Mouse (Mus musculus): Measurements from ENCODE around the gene Prdm1. TPM values are rescaled to one million over a fixed set of nuclear protein-coding genes. Genes with fewer than 3 reads are reported as not detected.

The Prdm1 gene
- polyA plus RNA-seq, 1 experiment from 2014 or later = 3.2 TPM

DNA sequence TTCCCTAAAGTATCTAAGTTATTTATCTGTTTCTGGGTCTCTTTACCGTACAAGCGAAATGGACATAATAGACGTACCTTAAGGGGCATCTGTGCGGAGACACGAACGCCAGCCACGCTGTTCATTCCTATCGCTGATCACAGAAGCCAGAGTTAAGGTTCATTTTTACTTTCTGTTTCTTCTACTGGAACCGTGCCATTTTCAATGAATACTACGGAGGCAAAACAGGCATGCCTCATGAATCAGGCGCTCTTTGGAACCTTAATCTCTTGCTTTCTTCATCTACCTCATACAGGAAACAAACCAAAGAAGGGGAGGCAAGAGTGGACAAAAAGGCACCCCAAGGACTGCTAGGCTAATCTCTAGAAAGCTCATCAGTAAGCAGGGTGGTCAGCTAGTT is 100.9 kb downstream of the Prdm1 start:
- Histone ChIP-seq H3K4me1 (ENCODE audit: insufficient read depth, low read depth, low read length) (no peaks in the 10 kb centered on the region; the same call in 1 of the 2 replicates), H3K27ac (ENCODE audit: low read length) (peak overlapping the region; percentile 22; the same call in 1 of the 2 replicates), H3K27me3 (replicated peaks; ENCODE audit: insufficient read depth, low read length) (no peaks in the 10 kb centered on the region), H3K9ac (replicated peaks; ENCODE audit: low read depth) (no peak overlapping the region), H3K4me3 (ENCODE audit: low read depth, low read length) (no peak overlapping the region), H3K4me2 (replicated peaks; ENCODE audit: low read depth, low read length) (no peak overlapping the region), H3K36me3 (ENCODE audit: insufficient read depth, low read length) (no peaks in the 10 kb centered on the region), H3K9me3 (ENCODE audit: low read length) (no peaks in the 10 kb centered on the region)
- ATAC-seq (no peak), DNase-seq (ENCODE audit: low spot score) (no peak)
- WGBS = 87% methylated on average over 11 of the region's 11 CpGs
- no peak for TF ChIP-seq EP300 (IDR thresholded peaks at IDR 0.05)
- no peak for TF ChIP-seq CTCF (IDR thresholded peaks at IDR 0.05)

DNA sequence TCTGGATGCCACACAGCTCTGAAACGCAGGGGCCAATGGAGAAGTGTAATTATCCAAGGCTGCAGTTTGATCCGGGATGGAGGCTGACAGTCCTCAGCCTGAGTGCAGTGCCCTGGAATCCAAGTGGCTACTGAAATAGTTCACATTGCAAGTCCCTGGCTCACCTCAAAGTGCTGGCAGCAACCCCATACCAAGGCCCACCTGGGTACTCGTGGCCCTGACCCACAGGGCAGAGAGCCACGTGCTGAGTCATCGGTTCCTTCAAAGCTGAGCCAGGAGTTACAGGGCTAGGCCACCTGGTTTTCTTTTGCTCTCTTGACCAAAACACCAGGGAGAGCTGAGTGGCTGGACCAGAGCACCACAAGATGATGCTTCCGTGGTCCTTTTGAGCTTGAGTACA is 103.3 kb downstream of the Prdm1 start:
- TF ChIP-seq CTCF (IDR thresholded peaks at IDR 0.05) = no peak
- TF ChIP-seq EP300 (IDR thresholded peaks at IDR 0.05) = no peak
- no peak for ATAC-seq
- no peaks in the 10 kb centered on the region for H3K4me1 ChIP-seq (ENCODE audit: insufficient read depth, low read depth, low read length)
- no peak overlapping the region for H3K27ac ChIP-seq (ENCODE audit: low read length)
- no peaks in the 10 kb centered on the region for H3K36me3 ChIP-seq (ENCODE audit: insufficient read depth, low read length)
- no peak overlapping the region for H3K9ac ChIP-seq (replicated peaks; ENCODE audit: low read depth)
- WGBS = 55% methylated on average over 6 of the region's 6 CpGs
- H3K9me3 ChIP-seq (ENCODE audit: low read length) = no peaks in the 10 kb centered on the region
- no peak overlapping the region for H3K4me3 ChIP-seq (ENCODE audit: low read depth, low read length)
- no peak overlapping the region for H3K4me2 ChIP-seq (replicated peaks; ENCODE audit: low read depth, low read length)
- peak; percentile 32 for DNase-seq (ENCODE audit: low spot score)
- H3K27me3 ChIP-seq (replicated peaks; ENCODE audit: insufficient read depth, low read length) = no peaks in the 10 kb centered on the region

DNA sequence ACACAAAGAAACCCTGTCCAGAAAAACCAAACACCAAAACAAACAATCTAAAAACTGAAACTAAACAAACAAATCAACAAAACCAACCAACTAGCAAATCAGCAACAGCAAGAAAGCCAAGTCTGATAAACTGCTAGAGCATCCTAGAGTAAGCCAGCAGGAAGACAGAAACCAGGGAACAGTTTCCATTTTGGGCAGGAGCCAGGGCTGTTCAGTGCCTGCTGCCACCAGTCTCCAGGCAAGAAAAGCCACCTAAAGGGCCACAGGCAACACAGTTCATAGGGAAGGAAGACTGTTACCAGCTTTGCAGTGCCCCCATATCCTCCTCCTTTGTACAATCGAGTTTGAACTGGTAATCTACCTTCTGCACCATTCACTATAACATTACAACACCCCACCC is 106.4 kb downstream of the Prdm1 start:
- Histone ChIP-seq H3K36me3 (ENCODE audit: insufficient read depth, low read length) (no peaks in the 10 kb centered on the region), H3K4me1 (ENCODE audit: insufficient read depth, low read depth, low read length) (no peaks in the 10 kb centered on the region), H3K9ac (replicated peaks; ENCODE audit: low read depth) (no peak overlapping the region), H3K27me3 (replicated peaks; ENCODE audit: insufficient read depth, low read length) (no peaks in the 10 kb centered on the region), H3K27ac (ENCODE audit: low read length) (no peak overlapping the region), H3K9me3 (ENCODE audit: low read length) (no peaks in the 10 kb centered on the region), H3K4me3 (ENCODE audit: low read depth, low read length) (no peak overlapping the region), H3K4me2 (replicated peaks; ENCODE audit: low read depth, low read length) (no peak overlapping the region)
- WGBS = 67% methylated on average over 1 of the region's 1 CpGs
- ATAC-seq = no peak
- DNase-seq (ENCODE audit: low spot score) = no peak
- TF ChIP-seq EP300 (IDR thresholded peaks at IDR 0.05) = no peak
- TF ChIP-seq CTCF (IDR thresholded peaks at IDR 0.05) = no peak

DNA sequence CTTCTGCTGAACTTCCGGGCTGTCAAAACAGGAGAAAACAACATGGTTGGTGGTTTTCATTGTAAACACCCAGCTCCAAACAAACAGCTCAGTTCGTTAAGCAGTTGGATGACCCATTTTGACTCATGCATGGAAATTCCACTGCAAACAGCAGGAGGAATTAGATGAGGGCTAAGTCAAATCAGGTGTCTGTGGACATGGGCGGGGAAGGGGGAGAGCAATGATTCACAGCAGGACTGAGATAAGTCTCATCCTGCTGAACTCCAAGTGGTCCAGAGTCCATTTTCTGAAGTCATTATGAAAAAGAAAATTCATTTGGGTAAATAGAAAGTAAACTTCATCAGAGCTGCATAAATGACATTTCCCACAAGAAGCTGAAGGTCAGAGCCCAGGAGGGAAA is 108.1 kb downstream of the Prdm1 start:
- no peak overlapping the region for H3K27ac ChIP-seq (ENCODE audit: low read length)
- ATAC-seq = no peak
- no peak overlapping the region for H3K4me3 ChIP-seq (ENCODE audit: low read depth, low read length)
- no peak for DNase-seq (ENCODE audit: low spot score)
- H3K36me3 ChIP-seq (ENCODE audit: insufficient read depth, low read length) = no peaks in the 10 kb centered on the region
- WGBS = 81% methylated on average over 3 of the region's 3 CpGs
- no peaks in the 10 kb centered on the region for H3K4me1 ChIP-seq (ENCODE audit: insufficient read depth, low read depth, low read length)
- TF ChIP-seq EP300 (IDR thresholded peaks at IDR 0.05) (no peak), CTCF (IDR thresholded peaks at IDR 0.05) (no peak)
- H3K27me3 ChIP-seq (replicated peaks; ENCODE audit: insufficient read depth, low read length) = no peaks in the 10 kb centered on the region
- H3K9ac ChIP-seq (replicated peaks; ENCODE audit: low read depth) = no peak overlapping the region
- no peaks in the 10 kb centered on the region for H3K9me3 ChIP-seq (ENCODE audit: low read length)
- no peak overlapping the region for H3K4me2 ChIP-seq (replicated peaks; ENCODE audit: low read depth, low read length)

DNA sequence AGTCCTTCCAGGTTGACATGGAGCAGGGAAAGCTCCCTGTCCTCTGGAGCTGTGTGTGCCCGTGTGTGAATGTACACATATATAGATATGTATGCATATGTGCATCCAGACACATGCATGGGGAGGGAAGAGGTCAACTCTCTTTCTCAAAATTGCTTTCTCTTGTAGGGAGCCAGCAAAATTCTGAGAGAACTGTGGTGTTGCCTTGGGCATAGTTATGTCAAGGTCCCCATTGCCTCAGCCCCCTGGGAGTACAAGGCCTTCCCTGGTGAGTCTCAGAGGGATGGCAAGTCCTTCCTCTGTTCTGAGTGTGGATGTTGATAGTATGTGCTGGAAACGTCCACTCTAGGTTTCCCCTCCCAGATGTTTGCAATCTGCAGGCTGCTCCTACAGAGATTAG is 109.4 kb downstream of the Prdm1 start:
- no peak overlapping the region for H3K4me2 ChIP-seq (replicated peaks; ENCODE audit: low read depth, low read length)
- H3K27me3 ChIP-seq (replicated peaks; ENCODE audit: insufficient read depth, low read length) = no peaks in the 10 kb centered on the region
- no peak overlapping the region for H3K27ac ChIP-seq (ENCODE audit: low read length)
- H3K4me1 ChIP-seq (ENCODE audit: insufficient read depth, low read depth, low read length) = no peaks in the 10 kb centered on the region
- H3K9me3 ChIP-seq (ENCODE audit: low read length) = no peaks in the 10 kb centered on the region
- H3K9ac ChIP-seq (replicated peaks; ENCODE audit: low read depth) = no peak overlapping the region
- H3K4me3 ChIP-seq (ENCODE audit: low read depth, low read length) = no peak overlapping the region
- ATAC-seq (no peak), DNase-seq (ENCODE audit: low spot score) (no peak)
- 50% methylated on average over 2 of the region's 2 CpGs for WGBS
- no peaks in the 10 kb centered on the region for H3K36me3 ChIP-seq (ENCODE audit: insufficient read depth, low read length)
- TF ChIP-seq CTCF (IDR thresholded peaks at IDR 0.05) (no peak), EP300 (IDR thresholded peaks at IDR 0.05) (no peak)

DNA sequence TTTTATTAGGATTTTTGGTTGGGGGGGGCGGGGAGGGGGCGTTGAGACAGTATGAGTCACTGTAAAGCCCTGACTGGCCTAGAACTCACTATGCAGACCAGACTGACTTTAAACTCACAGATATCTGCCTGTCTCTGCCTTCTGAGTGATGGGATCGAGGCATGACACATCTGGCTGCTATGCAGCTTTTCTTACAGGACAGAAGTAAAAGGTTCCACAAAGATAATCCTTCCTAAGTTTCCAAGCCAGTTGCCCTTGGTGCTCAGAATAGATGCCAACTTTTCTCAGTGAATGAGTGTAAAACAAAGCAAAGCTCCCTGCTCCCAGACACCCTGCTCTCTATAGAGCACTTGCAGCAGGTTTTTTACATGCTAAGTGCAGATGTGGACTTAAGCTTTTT is 112.7 kb downstream of the Prdm1 start:
- TF ChIP-seq CTCF (IDR thresholded peaks at IDR 0.05) = no peak
- no peak for TF ChIP-seq EP300 (IDR thresholded peaks at IDR 0.05)
- H3K9ac ChIP-seq (replicated peaks; ENCODE audit: low read depth) = no peak overlapping the region
- DNase-seq (ENCODE audit: low spot score) (no peak), ATAC-seq (no peak)
- H3K4me3 ChIP-seq (ENCODE audit: low read depth, low read length) = no peak overlapping the region
- H3K36me3 ChIP-seq (ENCODE audit: insufficient read depth, low read length) = no peaks in the 10 kb centered on the region
- no peak overlapping the region for H3K4me2 ChIP-seq (replicated peaks; ENCODE audit: low read depth, low read length)
- H3K4me1 ChIP-seq (ENCODE audit: insufficient read depth, low read depth, low read length) = no peaks in the 10 kb centered on the region
- H3K27me3 ChIP-seq (replicated peaks; ENCODE audit: insufficient read depth, low read length) = no peaks in the 10 kb centered on the region
- 80% methylated on average over 3 of the region's 3 CpGs for WGBS
- H3K9me3 ChIP-seq (ENCODE audit: low read length) = no peaks in the 10 kb centered on the region
- no peak overlapping the region for H3K27ac ChIP-seq (ENCODE audit: low read length)

DNA sequence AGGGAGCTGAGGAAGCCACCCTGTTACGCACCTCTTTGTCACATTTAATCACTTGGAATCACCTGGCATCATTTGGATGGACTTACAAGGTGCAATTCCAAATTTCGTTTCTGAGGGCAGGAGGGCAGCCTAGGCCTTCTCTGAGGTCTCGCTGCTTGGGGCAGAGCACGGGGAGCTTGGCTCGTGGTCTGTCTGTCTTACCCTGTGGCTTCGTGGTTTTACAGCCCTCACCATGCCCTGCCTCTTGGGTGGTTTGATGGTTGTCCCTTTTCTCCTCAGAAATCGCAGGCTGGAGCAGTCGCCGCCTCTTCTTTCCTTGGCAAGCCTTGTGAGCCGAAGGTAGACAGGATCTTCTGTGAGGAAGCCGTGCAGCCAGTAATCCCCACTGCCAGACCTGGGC is 118.3 kb downstream of the Prdm1 start:
- H3K9ac ChIP-seq (replicated peaks; ENCODE audit: low read depth) = no peak overlapping the region
- no peaks in the 10 kb centered on the region for H3K4me1 ChIP-seq (ENCODE audit: insufficient read depth, low read depth, low read length)
- H3K4me3 ChIP-seq (ENCODE audit: low read depth, low read length) = no peak overlapping the region
- no peak for ATAC-seq
- H3K4me2 ChIP-seq (replicated peaks; ENCODE audit: low read depth, low read length) = no peak overlapping the region
- no peaks in the 10 kb centered on the region for H3K27me3 ChIP-seq (replicated peaks; ENCODE audit: insufficient read depth, low read length)
- no peak overlapping the region for H3K27ac ChIP-seq (ENCODE audit: low read length)
- H3K36me3 ChIP-seq (ENCODE audit: insufficient read depth, low read length) = no peaks in the 10 kb centered on the region
- no peaks in the 10 kb centered on the region for H3K9me3 ChIP-seq (ENCODE audit: low read length)
- 83% methylated on average over 11 of the region's 11 CpGs for WGBS
- TF ChIP-seq CTCF (IDR thresholded peaks at IDR 0.05) (no peak), EP300 (IDR thresholded peaks at IDR 0.05) (no peak)
- DNase-seq (ENCODE audit: low spot score) = no peak
